Mouse (Mus musculus): ENCODE measurements around the gene Safb2. TPM values are rescaled to one million over a fixed set of nuclear protein-coding genes. Genes with fewer than 3 reads are reported as not detected.

Safb2 gene
- total RNA-seq, 2 experiments from 2014 or later, result 36.0 to 41.9 TPM

- DNase-seq, result no peak
Observed at GRCm38 (mm10) chr17:56560131-56560530, 24.3 kb downstream of the Safb2 start.

- DNase-seq, result no peak
Observed at GRCm38 (mm10) chr17:56559386-56559785, 25.0 kb downstream of the Safb2 start.

DNA sequence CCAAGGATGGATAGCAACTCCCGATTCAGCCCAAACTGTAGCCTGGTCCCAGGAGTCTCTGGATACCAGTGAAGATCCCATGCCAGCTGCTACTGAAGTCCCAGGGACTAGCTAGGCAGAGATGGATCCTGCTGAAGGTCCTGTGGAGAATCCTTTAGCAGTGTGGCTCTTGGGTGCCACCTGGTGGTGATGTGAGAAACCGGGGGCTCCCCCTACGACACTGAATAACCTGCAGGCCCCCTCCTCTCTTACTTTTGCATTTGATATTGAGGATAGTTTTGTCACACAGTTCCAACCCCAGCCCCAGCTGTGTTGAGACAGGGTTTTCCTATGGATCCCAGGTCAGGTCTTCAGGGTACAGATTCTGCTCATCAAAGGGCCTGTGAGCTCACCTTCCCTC is 25.9 kb downstream of the Safb2 start:
- DNase-seq, result peak; percentile 43 to 80

GRCm38 (mm10) chr17:56554122-56554551 is 30.2 kb downstream of the Safb2 start, which contains the start of gene Gm20219:
TSS of gene Gm20219 (minus strand) at chr17:56554387.
- no peak for DNase-seq

GRCm38 (mm10) chr17:56552781-56553363 is 31.5 kb downstream of the Safb2 start:
- peak; percentile 53 to 83 for DNase-seq

- DNase-seq, result no peak
Observed at GRCm38 (mm10) chr17:56551841-56552581, 32.4 kb downstream of the Safb2 start.

GRCm38 (mm10) chr17:56550784-56551475 is 33.5 kb downstream of the Safb2 start:
- DNase-seq, result no peak

GRCm38 (mm10) chr17:56548605-56549105 is 35.7 kb downstream of the Safb2 start:
- DNase-seq, result no peak

DNA sequence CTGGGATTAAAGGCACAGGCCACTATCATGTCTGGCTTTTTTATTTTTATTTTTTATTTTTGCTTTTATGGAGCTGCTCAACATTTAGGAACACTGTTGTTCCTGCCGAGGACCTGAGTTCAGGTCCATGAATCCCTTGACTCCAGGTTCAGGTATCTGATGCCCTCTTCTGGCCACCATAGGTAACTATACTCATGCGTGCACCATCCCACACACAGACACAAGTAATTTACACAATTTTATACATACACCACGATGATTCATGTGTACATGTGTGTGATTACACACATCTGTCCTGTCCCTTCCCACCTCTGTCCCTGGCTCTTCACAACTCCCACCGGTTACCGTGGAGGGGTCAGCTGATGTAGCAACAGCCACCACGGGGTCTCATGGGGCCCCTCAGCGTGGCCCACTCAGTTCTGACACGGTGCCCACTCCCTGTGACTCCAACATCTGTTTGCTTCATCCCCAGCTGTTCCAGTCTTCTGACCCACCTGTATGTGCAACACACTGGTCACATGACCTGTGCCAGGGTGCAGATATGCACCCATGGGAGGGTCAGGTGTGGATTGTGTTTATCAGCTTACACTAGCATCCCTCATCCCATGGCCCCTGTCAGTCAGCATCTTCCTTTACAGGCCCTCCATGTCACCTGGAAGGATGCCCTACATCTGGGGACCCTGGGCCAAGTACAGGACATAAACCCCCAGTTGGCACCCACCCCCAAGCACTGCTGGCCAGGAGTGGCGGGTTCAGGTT is 36.4 kb downstream of the Safb2 start:
- DNase-seq, result no peak

DNA sequence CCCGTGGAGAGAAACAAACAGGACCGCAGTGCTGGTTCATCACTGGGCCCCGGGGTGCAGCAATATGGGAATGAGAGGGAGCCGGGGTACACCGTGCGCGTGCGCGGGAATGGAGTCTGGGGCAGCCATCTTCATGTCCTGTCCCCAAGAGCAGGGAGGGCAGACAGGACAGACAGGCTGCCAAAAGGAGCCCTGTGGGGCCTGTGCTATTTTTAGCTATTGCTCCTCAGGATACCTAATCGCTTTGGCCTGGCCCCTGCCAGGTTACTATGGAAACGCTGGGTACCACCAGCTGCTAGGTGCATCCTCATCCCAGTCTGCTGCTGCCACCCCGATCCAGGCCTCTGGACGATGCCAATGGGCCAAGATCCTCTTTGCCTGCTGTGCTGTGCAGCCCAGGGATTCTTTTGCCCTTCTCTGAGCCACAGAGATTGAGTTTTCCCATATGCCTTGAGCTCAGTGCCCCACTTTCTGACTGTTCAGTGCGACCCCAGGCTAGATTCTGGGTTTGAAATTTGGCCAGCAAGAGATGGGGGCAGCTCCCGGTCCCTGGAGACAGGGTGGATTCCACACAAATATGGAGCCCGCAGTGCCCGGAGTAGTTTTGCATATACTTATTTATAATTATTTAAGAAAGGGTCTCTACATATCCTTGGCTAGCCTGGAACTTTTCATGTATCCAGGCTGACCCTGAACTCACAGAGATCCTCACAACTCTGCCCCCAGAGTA is 37.1 kb downstream of the Safb2 start:
- DNase-seq, result peak; percentile 33 to 49

- DNase-seq, result no peak
Observed at GRCm38 (mm10) chr17:56546576-56546975, 37.8 kb downstream of the Safb2 start.

DNA sequence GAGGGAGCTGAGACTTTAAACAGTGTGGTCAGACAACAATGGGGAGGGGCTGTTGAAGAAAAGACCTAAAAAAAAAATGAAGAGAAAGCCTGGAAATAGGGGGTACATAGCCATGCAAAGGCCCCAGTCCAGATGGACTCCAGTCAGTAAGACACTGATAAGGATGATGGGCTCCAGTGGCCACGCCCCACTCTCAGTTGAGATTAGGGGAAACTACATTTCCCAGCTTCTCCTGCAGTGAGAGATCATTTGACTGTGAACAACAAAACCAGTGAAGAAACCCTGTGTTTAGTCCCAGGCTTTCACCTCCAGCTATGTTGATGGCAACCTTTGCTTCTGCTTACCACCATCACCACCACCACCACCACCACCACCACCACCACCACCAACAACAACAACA is 38.4 kb downstream of the Safb2 start:
- no peak for DNase-seq

- DNase-seq, result no peak
Observed at GRCm38 (mm10) chr17:56544699-56545387, 39.5 kb downstream of the Safb2 start.

GRCm38 (mm10) chr17:56543684-56544224 is 40.6 kb downstream of the Safb2 start:
- DNase-seq, result no peak

GRCm38 (mm10) chr17:56542736-56543135 is 41.6 kb downstream of the Safb2 start:
- DNase-seq, result no peak

DNA sequence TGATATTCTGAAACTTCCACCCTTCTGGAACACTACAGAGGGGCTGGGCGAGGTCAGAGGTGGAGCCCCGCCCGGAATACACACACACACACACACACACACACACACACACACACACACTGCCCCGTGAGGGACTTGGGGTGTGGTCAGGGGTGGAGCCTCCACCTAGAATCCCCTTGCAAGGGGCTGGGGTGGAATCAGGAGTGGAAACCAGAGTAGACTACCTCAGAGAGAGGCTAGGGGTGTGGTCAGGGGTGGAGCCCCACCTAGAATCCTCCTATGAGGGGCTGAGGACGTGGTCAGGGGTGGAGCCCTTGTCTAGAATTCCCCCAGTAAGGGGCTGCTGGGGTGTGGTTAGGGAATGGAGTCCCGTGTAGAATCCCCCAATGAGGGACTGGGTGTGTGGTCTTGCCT is 43.8 kb downstream of the Safb2 start:
- no peak for DNase-seq

GRCm38 (mm10) chr17:56537912-56538311 is 46.5 kb downstream of the Safb2 start:
- DNase-seq, result no peak

GRCm38 (mm10) chr17:56536874-56537273 is 47.5 kb downstream of the Safb2 start:
- no peak for DNase-seq

GRCm38 (mm10) chr17:56536192-56536591 is 48.2 kb downstream of the Safb2 start:
- DNase-seq, result no peak

DNA sequence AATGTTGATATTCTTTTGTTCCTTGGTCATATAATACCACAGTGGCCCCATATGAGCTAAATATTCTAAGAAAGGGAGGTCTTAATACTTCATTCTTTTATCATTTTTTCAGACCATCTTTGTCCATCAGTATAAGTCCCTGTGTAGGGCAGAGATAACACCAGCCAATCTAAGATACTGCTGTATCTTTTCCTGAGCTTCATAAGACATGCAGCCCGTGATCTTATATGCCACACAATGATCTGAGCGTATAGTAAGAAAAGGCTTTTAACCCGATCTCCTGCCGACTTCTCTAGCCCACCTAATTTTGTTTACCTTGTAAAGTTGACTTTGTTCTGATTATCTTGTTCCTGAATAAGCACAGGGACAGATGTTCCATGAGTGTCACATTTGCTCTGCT is 59.4 kb downstream of the Safb2 start:
- DNase-seq, result no peak

DNA sequence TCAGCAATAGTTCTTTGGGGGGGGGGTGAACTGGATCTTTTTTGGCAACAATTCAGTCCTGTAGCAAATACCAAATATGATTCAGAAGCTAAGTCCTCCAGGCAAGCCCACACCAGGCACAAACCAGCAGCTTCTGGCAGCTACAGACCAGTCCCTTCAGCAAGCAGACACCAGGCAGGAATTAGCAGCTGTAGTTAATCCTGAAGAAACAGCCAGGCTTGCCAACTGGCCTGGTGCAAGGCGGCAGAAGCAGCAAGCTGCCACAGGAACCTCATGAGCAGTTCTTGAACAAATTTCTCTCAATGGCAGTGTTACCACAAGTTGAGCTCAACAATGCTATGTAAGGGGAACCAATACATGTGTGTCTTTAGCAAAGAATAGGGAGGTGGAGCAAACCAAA is 61.6 kb downstream of the Safb2 start:
- DNase-seq, result no peak
